Mouse (Mus musculus) macrophage (primary cell): ENCODE measurements around the gene Hirip3. TPM values are rescaled to one million over a fixed set of nuclear protein-coding genes. Genes with fewer than 3 reads are reported as not detected.
A peak's percentile ranks its signal among the peaks of the same experiment; 100 is the strongest.

Experiments used
- H3K27ac ChIP-seq: fragments of 350-480 bp; formaldehyde crosslinking; 2 replicates; pipeline ENCODE4 v1.9.0; 2021
- H3K36me3 ChIP-seq: fragments of 350-480 bp; formaldehyde crosslinking; 2 replicates; pipeline ENCODE4 v1.9.0; 2021; ENCODE audit errors: inconsistent target
- H3K4me3 ChIP-seq: fragments of 350-480 bp; formaldehyde crosslinking; 2 replicates; pipeline ENCODE4 v1.9.0; 2021; ENCODE audit errors: inconsistent target
- H3K79me2 ChIP-seq: fragments of 350-480 bp; formaldehyde crosslinking; 2 replicates; pipeline ENCODE4 v1.9.0; 2021; ENCODE audit errors: inconsistent target
- WGBS: methylation state at CpG from one replicate; pipeline ENCODE4 v1.1.7; 2026; ENCODE audit warnings: inconsistent platforms; ENCODE audit not compliant: missing documents; 5-methylcytosine and 5-hydroxymethylcytosine counted together
- polyA plus RNA-seq: library from polyadenylated mRNA; stranded (reverse); fragments of 250-400 nt; gene quantifications from 3 replicates; pipeline ENCODE4 v1.2.4, GENCODE M21; 2018; ENCODE audit warnings: inconsistent platforms
- total RNA-seq, 78 experiments: library from RNA; depleted of rRNA; stranded (reverse); fragments of 250-400 nt; gene quantifications; 1 replicate in 9 of 78; 2 replicates in 24 of 78; 3 replicates in 43 of 78; 4 replicates in 2 of 78; pipeline ENCODE4 v1.2.4; 2018; ENCODE audit warnings: inconsistent platforms in 56 of 78

The Hirip3 gene
- total RNA-seq (2018; cell fraction: chromatin; rRNA removed), result 10 to 100 TPM in 9 of 26 experiments, 1 to 10 TPM in 17; 1.5 to 19.1 (median 7.0) TPM
- 1 to 10 TPM; 1.4 to 4.0 (median 2.1) TPM for total RNA-seq (2018; cell fraction: cytosol; rRNA removed)
- total RNA-seq (2018; cell fraction: nucleus; rRNA removed), result 10 to 100 TPM in 4 of 26 experiments, 1 to 10 TPM in 22; 1.4 to 37.0 (median 4.8) TPM
- polyA plus RNA-seq, result 3.9 to 23.5 TPM (median 19.4 TPM) in 3 replicates

GRCm38 (mm10) chr7:126861429-126862130 lies at the start of gene Hirip3:
TSS of gene Hirip3 (plus strand) at chr7:126861972.
- H3K79me2 ChIP-seq, result peaks cover 19% of the 10 kb centered on the region; the same call in 1 of the 2 replicates
- H3K36me3 ChIP-seq, result peaks cover 24% of the 10 kb centered on the region
- WGBS, result 1% methylated on average over 42 of the region's 42 CpGs
- peak within 1 kb of the TSS; percentile 69 for H3K27ac ChIP-seq
- H3K4me3 ChIP-seq, result peak within 1 kb of the TSS; percentile 80

DNA sequence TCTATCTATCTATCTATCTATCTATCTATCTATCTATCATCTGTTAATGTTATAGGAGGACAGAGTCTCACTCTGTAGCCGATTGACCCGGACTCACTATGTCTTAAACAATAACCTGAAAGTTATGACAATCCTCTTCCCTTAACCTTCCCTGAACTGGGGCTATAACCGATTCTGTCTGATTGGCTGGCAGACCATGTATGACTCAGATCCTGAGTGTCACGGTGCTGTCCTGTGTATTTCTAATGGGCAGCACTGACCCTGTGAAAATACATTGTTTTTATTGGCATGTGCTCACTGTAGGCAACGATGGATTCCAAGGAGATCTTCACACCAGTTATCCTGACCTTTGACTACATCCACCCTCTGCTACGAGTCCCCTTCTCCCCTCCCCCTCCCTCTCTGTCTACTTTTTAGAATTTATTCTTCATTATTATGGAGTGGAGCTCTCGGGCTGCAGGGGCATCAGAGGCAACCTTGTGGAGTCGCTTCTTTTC lies 46.0 kb upstream of the Hirip3 start:
- 71% methylated on average over 8 of the region's 8 CpGs for WGBS
- no peaks in the 10 kb centered on the region for H3K79me2 ChIP-seq
- H3K4me3 ChIP-seq, result no peak overlapping the region
- H3K27ac ChIP-seq, result no peak overlapping the region
- H3K36me3 ChIP-seq, result no peaks in the 10 kb centered on the region

GRCm38 (mm10) chr7:126816494-126816893 lies 45.3 kb upstream of the Hirip3 start:
- H3K36me3 ChIP-seq, result no peaks in the 10 kb centered on the region
- no peak overlapping the region for H3K27ac ChIP-seq
- 79% methylated on average over 8 of the region's 8 CpGs for WGBS
- no peaks in the 10 kb centered on the region for H3K79me2 ChIP-seq
- H3K4me3 ChIP-seq, result no peak overlapping the region

GRCm38 (mm10) chr7:126817595-126817994 lies 44.2 kb upstream of the Hirip3 start:
- Histone ChIP-seq H3K36me3 (no peaks in the 10 kb centered on the region), H3K79me2 (no peaks in the 10 kb centered on the region), H3K4me3 (no peak overlapping the region), H3K27ac (no peak overlapping the region)
- 91% methylated on average over 7 of the region's 7 CpGs for WGBS

DNA sequence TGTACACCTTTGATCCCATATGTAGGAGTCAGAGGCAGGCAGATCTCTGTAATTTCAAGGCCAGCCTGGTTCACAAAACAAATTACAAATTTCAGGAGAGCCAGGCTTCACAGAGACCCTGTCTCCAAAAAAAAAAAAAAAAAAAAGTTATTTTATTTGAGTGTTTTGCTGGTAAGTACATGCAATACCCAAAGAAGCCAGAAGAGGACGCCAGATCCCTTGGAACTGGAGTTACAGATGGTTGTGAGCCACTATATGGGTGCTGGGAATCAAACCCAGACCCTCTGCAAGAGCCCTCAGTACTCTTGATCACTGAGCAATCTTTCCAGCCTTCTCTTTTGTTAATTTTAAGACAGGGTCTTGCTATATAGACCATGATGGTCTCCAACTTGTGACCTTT lies 43.0 kb upstream of the Hirip3 start:
- WGBS, result 44% methylated on average over 1 of the region's 1 CpGs
- Histone ChIP-seq H3K79me2 (no peaks in the 10 kb centered on the region), H3K36me3 (no peaks in the 10 kb centered on the region), H3K27ac (no peak overlapping the region), H3K4me3 (no peak overlapping the region)

GRCm38 (mm10) chr7:126821835-126822511 lies 39.8 kb upstream of the Hirip3 start:
- no peaks in the 10 kb centered on the region for H3K79me2 ChIP-seq
- H3K36me3 ChIP-seq, result no peaks in the 10 kb centered on the region
- no peak overlapping the region for H3K4me3 ChIP-seq
- H3K27ac ChIP-seq, result peak overlapping the region; percentile 64
- 16% methylated on average over 7 of the region's 7 CpGs for WGBS

GRCm38 (mm10) chr7:126822741-126823140 lies 39.0 kb upstream of the Hirip3 start:
- H3K79me2 ChIP-seq, result no peaks in the 10 kb centered on the region
- H3K27ac ChIP-seq, result peak overlapping the region; percentile 64
- no peak overlapping the region for H3K4me3 ChIP-seq
- WGBS, result 82% methylated on average over 6 of the region's 9 CpGs
- H3K36me3 ChIP-seq, result no peaks in the 10 kb centered on the region

DNA sequence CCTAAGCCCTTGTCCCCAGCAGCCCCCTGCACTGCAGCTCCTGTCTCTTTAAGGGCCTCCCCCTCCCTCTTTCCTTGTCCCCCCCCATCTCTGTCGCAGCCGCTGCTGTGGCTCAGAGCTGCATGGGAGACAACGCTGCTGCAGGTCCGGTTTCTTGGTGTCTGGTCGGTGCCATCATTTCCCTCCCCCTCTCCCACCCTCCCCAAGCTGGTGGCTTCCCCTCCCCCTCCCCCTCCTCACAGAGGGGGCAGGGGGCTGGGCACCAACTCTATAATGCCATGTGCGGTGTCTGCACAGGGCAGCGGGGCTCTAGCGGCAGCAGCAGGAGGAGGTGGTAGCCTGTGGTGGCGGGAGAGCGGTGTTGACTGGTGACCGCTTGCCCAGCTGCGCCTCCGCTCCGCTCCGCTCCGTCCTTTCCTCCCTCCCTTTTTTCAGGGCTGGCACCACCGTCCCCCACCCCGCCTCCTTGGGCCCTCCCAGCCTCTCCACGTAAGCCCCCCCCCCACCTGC lies 38.5 kb upstream of the Hirip3 start:
- Histone ChIP-seq H3K27ac (no peak overlapping the region), H3K36me3 (no peaks in the 10 kb centered on the region), H3K79me2 (no peaks in the 10 kb centered on the region), H3K4me3 (no peak overlapping the region)
- WGBS, result 6% methylated on average over 14 of the region's 19 CpGs

GRCm38 (mm10) chr7:126823940-126824339 lies 37.8 kb upstream of the Hirip3 start:
- H3K4me3 ChIP-seq, result no peak overlapping the region
- H3K79me2 ChIP-seq, result no peaks in the 10 kb centered on the region
- H3K27ac ChIP-seq, result no peak overlapping the region
- H3K36me3 ChIP-seq, result no peaks in the 10 kb centered on the region
- 41% methylated on average over 9 of the region's 10 CpGs for WGBS

- Histone ChIP-seq H3K79me2 (no peaks in the 10 kb centered on the region), H3K27ac (no peak overlapping the region), H3K4me3 (no peak overlapping the region), H3K36me3 (no peaks in the 10 kb centered on the region)
- 24% methylated on average over 7 of the region's 8 CpGs for WGBS
These were observed 36.4 kb upstream of the Hirip3 start for GRCm38 (mm10) chr7:126825403-126825802.

GRCm38 (mm10) chr7:126825952-126826351 lies 35.8 kb upstream of the Hirip3 start:
- Histone ChIP-seq H3K27ac (no peak overlapping the region), H3K4me3 (no peak overlapping the region), H3K79me2 (no peaks in the 10 kb centered on the region), H3K36me3 (no peaks in the 10 kb centered on the region)
- WGBS, result 75% methylated on average over 5 of the region's 5 CpGs

GRCm38 (mm10) chr7:126831539-126831938 lies 30.2 kb upstream of the Hirip3 start, which contains the start of gene 4930451I11Rik:
TSS of gene 4930451I11Rik (minus strand) at chr7:126831639.
- H3K27ac ChIP-seq, result no peak within 1 kb of the TSS
- no peaks in the 10 kb centered on the region for H3K36me3 ChIP-seq
- 60% methylated on average over 5 of the region's 5 CpGs for WGBS
- H3K4me3 ChIP-seq, result no peak within 1 kb of the TSS
- no peaks in the 10 kb centered on the region for H3K79me2 ChIP-seq

GRCm38 (mm10) chr7:126832036-126832598 lies 29.7 kb upstream of the Hirip3 start:
- Histone ChIP-seq H3K36me3 (no peaks in the 10 kb centered on the region), H3K79me2 (no peaks in the 10 kb centered on the region), H3K27ac (no peak overlapping the region), H3K4me3 (no peak overlapping the region)
- WGBS, result 4% methylated on average over 21 of the region's 21 CpGs

DNA sequence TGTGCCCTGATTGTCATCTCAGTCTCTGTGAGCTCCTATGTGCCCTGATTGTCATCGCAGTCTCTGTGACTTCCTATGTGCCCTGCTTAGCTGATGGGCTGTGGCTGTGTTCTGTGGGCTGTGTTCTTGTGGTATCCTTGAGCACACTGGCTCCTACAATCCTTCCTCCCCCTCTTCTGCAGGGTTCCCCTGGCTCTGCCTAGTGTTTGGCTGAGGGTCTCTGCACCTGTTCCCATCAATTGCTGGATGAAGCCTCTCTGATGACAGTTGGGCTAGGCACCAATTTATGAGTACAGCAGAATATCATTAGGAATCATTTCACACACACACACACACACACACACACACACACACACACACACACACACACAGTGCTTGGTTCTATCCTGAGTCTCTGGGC lies 28.5 kb upstream of the Hirip3 start:
- Histone ChIP-seq H3K36me3 (no peaks in the 10 kb centered on the region), H3K79me2 (no peaks in the 10 kb centered on the region), H3K4me3 (no peak overlapping the region), H3K27ac (no peak overlapping the region)
- WGBS, result 90% methylated on average over 1 of the region's 1 CpGs
